Mouse (Mus musculus) CD4-positive helper T cell, adult 2 months (primary cell): ENCODE data around the gene Rnf207.

Source experiments
- DNase-seq: peaks from one replicate; pipeline ENCODE4 v3.0.0-alpha.2; 2012; ENCODE audit warnings: low read depth, missing footprints, low spot score

The Rnf207 gene

GRCm38 (mm10) chr4:152294188-152294929, 24.4 kb downstream of the Rnf207 start:
- DNase-seq = no peak

- no peak for DNase-seq
These were observed 26.6 kb downstream of the Rnf207 start for GRCm38 (mm10) chr4:152292102-152292765.

- no peak for DNase-seq
These were observed 27.2 kb downstream of the Rnf207 start, which contains the start of gene Hes3 for GRCm38 (mm10) chr4:152291562-152291961. Gene Hes3 (minus strand): TSS chr4:152291662.

DNA sequence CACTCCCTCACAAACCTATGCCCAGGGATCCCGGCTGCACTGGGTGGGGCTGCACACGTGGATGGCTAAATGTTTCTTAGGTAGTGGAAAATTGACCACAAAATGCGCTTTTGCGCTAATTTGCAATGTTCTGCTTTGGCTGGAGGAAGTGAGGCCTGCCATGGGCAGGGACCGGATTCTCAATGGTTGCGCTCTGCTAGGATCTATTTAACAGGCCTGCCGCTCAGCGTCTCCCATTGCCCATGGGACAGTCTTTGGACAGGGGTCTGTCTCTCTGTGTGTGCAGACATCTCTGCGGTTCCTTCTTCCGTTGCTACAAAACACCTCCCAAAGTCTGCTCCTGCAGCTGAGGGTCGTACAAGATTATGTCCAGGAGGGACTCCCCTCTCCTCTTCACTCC, 27.8 kb downstream of the Rnf207 start:
- no peak for DNase-seq

DNA sequence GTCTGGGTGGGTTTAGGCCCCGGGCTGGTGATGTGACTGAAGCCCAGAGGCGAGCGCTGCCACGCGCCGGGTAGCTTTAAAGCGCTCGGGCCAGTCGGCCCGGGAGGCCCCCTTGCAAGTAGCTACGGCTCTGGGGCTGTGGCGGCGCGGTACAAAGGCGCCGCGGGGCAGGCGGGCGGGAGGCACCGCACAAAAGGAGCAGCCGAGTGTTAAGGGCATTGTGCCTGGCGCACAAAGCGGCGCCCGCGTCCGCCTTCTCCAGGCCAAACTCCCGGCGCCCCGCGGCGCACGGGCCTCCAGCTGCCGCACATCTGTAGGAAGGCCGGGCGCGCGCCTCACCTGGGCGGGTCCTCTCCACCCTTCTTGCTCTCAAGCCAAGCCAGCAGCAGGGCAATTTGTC, 28.4 kb downstream of the Rnf207 start:
- no peak for DNase-seq

DNA sequence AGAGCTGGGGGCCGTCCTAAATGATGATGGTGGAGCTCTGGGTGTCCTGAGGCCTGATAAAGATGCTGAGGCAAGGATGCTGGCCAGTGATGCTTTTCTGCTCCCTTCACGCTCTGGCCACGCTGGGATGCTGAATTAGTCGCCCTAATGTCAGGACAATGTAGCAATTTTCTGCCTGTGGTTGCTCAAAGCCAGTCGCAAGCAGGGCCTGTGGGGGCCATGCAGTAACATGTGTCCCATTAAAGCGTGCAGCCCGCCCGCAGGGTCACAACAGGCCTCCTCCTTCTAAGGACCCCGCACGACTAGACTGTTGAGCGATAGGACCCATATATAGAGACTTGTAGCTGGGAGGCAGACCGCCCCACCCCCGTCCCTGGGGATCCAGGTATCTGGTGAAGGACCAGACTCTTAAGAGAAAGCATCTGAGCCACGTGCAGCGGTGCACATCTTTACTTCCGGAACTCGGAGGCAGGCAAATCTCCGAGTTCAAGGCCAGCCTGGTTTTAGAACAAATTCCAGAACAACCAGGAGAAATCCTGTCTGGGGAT, 30.3 kb downstream of the Rnf207 start:
- DNase-seq = no peak

DNA sequence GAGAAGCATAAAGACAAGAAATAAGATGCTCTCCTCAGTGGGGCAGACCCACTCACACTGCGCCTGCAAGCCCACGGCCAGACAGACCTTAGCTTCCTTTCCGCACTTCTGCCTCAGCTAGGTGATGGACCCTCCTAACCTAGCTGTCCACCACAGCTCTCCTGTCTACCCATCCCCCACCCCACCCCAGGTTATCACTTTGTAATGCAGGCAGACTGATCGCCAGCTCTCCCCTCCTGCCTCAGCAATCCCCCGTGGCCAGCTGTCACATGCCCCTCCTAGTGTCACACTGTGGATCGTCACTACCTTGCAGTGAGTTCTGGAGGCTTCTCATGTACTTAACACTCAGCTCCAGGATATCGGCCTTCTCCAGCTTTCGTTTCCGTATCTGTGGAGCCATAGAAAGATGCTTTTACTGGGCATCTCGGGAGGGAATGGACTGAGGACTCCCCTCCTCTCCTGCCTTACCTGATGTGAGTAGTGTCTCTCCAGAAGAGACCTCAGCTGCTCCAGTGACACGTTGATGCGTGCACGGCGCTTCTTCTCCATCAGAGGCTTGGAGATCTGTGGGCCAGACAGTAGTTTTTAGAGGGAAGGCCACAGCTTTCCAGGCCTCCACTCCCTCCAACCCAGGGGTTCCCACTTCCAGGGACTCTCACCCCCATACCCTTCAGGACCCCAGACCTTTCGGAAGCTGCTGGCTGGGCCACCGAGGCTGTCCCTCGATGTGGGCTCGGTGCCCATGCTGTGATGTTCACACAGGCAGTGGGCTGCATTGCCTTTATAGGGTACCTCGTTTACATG, 31.3 kb downstream of the Rnf207 start:
- no peak for DNase-seq

DNA sequence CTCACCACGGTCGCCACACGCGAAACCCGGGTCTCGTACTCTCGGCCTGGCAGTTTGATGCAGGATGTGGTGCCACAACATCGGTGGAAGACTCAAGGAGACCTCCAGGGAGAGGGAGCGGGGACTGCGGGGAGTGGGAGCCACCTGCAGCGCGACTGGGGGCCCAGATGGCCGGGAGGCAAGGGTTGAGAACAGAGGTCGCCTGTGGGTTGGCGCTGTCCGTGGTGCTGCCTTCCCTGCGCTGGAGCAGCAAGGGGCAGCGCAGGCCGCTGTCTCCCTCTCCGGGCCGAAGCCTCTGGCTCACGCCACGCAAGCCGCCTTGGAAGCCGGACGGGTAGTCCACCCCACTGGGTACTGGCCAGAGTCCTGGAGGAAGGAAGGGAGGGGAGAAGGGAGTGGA, 31.9 kb downstream of the Rnf207 start:
- peak; percentile 55 for DNase-seq

- DNase-seq = no peak
These were observed 32.6 kb downstream of the Rnf207 start for GRCm38 (mm10) chr4:152286183-152286582.

- DNase-seq = peak; percentile 54
These were observed 33.3 kb downstream of the Rnf207 start for GRCm38 (mm10) chr4:152285505-152285904.

DNA sequence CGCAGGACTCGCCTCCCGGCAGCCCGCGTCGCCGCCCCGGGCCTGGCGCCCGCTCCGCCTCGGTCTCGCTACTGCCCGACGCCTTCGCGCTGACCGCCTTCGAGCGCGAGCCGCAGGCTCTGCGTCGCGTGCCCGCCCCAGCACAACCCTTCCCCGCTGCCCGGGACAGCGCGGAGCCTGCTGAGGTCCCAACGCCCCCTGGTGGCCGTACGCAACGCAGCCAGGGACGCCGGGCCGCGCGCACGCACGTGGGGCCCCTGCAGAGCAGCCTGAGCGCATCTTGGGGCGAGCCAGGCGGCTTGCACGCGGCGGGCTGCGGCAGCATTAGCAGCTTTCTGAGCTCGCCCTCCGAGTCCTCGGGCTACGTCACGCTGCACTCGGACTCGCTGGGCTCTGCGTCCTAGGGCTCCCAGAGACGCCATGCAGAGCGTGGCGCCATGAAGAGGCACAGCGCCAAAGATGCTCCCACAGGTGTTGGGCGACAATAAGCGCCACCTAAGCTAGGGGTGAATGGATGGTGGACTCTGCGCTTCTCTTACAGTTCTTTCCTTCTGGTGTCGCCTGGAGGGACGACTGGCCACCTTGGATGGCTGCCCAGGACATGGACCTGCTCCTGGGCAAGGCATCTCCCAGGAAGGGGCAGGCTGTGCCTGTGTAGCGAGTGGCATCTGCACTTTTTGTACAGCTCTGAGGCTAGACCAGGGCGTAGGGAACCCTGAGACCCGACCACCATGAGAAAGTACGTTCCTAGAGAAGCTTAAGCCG, 35.4 kb downstream of the Rnf207 start:
- DNase-seq = peak; percentile 89

GRCm38 (mm10) chr4:152282721-152283120, 36.1 kb downstream of the Rnf207 start:
- DNase-seq = no peak

DNA sequence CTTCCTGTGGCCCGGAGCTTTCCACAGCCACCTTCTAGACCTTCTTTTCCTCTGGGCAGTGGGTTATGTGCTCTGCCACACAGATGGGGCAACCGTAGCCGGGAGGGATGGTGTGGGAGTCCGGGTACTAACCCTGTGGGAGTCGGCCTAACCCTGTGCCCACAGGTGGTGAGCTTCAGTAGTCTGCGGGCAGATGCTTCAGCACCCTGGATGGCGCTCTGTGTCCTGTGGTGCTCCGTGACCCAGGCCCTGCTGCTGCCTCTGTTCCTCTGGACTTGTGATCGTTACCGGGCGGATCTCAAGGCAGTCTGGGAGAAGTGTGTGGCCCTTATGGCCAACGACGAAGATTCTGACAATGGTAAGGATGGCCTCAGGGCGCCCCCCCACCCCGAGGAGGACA, 37.2 kb downstream of the Rnf207 start:
- no peak for DNase-seq

DNA sequence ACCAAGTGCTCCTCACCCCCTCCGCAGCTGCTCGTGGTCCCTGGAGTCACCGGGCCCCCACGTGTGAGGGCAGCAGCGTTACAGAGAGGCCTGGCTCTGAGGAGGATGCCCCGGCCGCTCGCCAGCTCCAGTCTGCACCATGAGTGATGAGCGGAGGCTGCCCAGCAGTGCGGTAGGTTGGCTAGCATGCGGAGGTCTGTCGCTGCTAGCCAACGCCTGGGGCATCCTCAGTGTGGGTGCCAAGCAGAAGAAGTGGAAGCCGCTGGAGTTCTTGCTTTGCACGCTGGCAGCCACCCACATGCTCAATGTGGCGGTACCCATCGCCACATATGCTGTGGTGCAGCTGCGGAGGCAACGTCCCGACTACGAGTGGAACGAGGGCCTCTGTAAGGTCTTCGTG, 39.8 kb downstream of the Rnf207 start:
- no peak for DNase-seq

GRCm38 (mm10) chr4:152277916-152278315, 40.9 kb downstream of the Rnf207 start:
- no peak for DNase-seq

DNA sequence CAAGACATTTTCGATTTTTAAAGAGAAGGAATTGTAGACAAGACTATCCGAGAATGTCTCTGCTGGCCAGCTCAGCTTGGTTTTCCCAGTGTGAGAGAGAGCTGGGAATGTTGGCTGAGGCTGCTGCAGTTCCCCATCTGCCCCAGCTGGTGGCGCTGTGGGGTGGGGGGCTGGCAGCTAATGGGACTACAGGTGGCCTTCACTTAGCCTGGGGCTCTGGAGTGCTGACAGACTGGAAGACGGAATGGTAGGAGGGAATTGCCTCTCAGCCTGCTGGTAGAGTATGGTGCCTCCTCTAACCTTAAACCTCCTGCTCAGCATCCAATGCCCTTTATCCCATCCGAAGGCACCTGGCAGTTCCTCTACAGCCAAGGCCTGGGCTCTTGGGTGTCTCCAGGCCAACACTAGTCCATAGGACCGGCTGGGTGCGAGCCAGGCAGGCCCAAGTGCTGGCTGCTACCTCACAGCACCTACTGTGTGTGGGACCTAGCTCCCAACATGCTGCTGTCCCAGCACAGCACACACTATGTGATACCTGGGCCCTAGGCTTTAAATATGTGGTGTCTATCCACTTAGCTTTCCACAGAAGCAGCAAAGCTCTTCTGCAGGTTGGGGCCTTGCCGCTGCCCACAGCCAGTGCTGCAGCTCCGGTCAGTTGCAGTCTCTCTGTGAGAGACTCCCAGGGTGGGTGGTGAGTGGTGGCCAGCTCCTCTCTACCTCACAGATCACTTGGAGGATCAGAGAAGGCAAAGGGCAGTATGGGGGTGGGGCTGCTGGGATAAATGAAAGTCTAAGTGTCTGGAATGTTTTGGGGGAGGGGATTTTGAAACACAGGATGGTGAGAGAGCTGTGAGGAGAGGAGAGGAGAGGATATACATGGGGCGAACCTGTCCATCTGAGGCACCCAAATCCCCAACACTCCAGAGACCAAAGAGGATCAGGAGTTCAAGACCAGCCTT, 42.1 kb downstream of the Rnf207 start:
- no peak for DNase-seq

- no peak for DNase-seq
These were observed 44.1 kb downstream of the Rnf207 start for GRCm38 (mm10) chr4:152274681-152275131.

DNA sequence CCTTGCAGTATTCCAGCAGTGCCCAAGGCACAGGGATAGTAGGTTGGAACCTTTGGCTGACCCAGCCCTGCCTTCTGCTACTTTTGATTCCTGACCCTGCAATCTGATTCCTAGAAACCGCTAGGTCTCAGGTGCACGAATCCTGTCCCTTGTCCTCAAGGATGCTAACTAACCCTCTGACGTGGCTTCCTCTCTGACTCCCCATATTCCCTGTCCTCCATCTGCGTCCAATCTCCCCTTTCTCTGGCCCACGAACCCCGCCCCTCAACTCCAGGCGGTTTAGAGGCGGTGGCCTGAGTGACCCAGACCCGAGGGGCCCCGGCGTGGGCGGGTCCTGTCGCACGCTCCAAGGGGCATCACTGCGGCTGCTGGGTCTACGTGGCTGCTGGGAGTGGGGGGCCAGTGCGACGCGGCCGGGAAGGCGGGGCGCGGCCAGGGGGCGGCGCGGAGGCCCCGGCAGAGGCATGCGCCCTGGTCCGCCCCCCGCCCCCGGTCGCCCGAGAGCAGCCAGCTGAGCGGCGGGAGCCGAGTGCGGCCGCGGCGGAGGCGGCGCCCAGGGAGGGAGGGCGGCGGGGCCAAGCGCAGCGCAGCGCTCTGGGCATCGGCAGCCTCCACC, 45.1 kb downstream of the Rnf207 start, which contains the start of gene Gpr153:
Gene Gpr153, plus strand, starts transcription at position 612 of the 616 bp plus-strand sequence.
- peak; percentile 36 for DNase-seq

DNA sequence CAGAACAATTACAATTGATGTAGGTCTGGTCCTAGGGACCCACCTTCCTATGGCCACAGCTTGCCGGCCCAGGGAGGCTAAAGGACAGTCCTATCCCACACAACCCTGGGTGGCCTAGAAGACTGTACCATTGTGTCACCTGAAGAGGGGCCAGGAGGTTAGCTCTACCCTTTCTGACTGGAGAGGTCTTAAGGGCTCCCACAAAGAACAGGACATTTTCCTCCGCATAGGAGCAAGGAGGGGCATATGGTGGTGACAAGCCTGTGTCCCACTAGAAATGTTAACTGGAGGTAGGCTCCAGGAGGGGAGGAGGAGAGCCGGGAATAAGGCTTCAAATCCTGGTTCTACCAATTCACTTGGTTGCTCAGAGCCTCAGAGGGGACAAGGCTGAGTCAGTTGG, 45.6 kb downstream of the Rnf207 start:
- no peak for DNase-seq
